Mouse (Mus musculus) midbrain, embryonic 13.5 days (tissue): ENCODE measurements at regions not wholly inside any gene's neighbourhood (a gene's known extent, or its start where the extent isn't known, plus 50 kb on each side); places are given as distances from the start of the nearest gene placed in this dataset.
A peak's percentile ranks its signal among the peaks of the same experiment; 100 is the strongest.

Experiments used
- ATAC-seq: fragments of 200-750 bp; cut with Nextera tagmentation; 2 replicates; pipeline ENCODE4 v1.8.0; 2017; ENCODE audit warnings: mild to moderate bottlenecking, moderate TSS enrichment, moderate library complexity
- H3K27ac ChIP-seq: fragments of 300-500 bp; sonication (generic); 2 replicates; pipeline ENCODE4 v1.5.1; 2015; ENCODE audit warnings: inconsistent platforms, mild to moderate bottlenecking, moderate library complexity
- H3K27me3 ChIP-seq: fragments of 300-500 bp; sonication (generic); 2 replicates; pipeline ENCODE4 v1.6.1; 2015; ENCODE audit warnings: mild to moderate bottlenecking, inconsistent platforms
- H3K36me3 ChIP-seq: fragments of 300-500 bp; sonication (generic); 2 replicates; pipeline ENCODE4 v1.6.1; 2015; ENCODE audit warnings: mild to moderate bottlenecking, inconsistent platforms
- H3K4me1 ChIP-seq: fragments of 300-500 bp; sonication (generic); replicated peaks from 2 replicates; pipeline ENCODE4 v1.6.1; 2015; ENCODE audit warnings: inconsistent platforms
- H3K4me2 ChIP-seq: fragments of 300-500 bp; sonication (generic); replicated peaks from 2 replicates; pipeline ENCODE4 v1.6.1; 2015; ENCODE audit warnings: moderate library complexity, mild to moderate bottlenecking, inconsistent platforms
- H3K4me3 ChIP-seq: fragments of 300-500 bp; sonication (generic); replicated peaks from 2 replicates; pipeline ENCODE4 v1.5.1; 2015; ENCODE audit warnings: mild to moderate bottlenecking, inconsistent platforms
- H3K9ac ChIP-seq: fragments of 300-500 bp; sonication (generic); replicated peaks from 2 replicates; pipeline ENCODE4 v1.6.1; 2015; ENCODE audit warnings: mild to moderate bottlenecking, inconsistent platforms
- H3K9me3 ChIP-seq: fragments of 300-500 bp; sonication (generic); 2 replicates; pipeline ENCODE4 v1.6.1; 2016; ENCODE audit warnings: mild to moderate bottlenecking, inconsistent platforms
- WGBS: fragments of 180-500 bp; shearing (Covaris S2); methylation state at CpG from one replicate; pipeline ENCODE4 v1.1.7; 2015; 5-methylcytosine and 5-hydroxymethylcytosine counted together

DNA sequence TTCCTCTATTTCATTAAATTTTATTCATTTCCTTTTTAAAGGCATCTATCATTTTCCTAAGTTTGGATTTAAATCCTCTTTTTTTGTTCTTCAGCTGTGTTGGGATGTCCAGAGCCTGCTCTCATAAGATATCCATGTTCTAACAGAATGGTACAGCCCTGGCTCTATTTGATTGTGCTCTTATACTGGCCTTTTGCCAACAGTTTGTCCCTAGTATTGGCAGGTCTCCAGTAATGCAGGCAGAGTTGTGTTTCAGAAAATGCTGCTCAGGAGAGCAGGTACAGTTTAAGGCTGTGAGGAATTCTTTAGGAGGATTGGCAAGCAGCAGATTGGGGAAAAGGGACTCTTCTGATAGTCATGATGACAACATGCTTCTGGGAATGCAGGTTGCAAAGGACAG lies 797.1 kb upstream of the Slit2 start:
- no peak overlapping the region for H3K4me3 ChIP-seq
- no peak overlapping the region for H3K4me2 ChIP-seq
- no peaks in the 10 kb centered on the region for H3K4me1 ChIP-seq
- no peak overlapping the region for H3K9ac ChIP-seq
- no peaks in the 10 kb centered on the region for H3K9me3 ChIP-seq
- no peak for ATAC-seq
- no peaks in the 10 kb centered on the region for H3K36me3 ChIP-seq
- no peak overlapping the region for H3K27ac ChIP-seq
- H3K27me3 ChIP-seq, result no peaks in the 10 kb centered on the region

DNA sequence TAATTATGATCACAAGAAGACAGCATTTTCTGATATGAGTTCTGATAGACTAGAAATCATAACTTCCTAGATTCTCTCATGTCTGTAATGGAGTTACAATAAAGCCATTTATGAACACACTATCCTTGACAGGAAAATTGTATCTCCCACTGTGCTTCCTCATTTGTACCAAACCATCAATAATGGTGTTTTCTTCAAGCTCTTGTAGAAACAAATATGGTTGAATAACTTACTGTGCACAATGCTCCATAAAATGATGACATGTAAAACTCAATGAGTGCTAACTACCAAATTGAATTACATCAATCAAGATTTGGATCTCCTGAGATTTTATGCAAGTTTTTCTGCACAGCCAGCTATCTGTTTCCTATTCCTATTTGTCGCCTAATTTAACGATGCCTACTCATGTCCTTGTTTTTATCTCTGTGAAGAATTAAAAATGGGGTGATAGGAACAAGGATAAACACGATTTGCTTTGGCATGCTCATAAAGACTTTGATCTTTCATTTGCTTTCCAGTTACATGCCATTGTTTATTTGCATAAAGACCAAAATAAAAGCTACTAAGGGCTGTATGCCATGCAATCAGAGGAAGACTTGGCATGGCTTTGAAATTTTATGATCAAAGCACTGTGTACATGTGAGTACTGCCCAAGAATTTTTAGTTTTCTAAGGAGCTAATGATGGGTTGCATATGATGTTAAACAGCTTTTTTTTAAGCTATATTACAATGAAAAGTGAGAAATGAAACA lies 780.6 kb upstream of the Slit2 start:
- H3K4me2 ChIP-seq, result no peak overlapping the region
- H3K36me3 ChIP-seq, result no peaks in the 10 kb centered on the region
- H3K9ac ChIP-seq, result no peak overlapping the region
- no peak overlapping the region for H3K27ac ChIP-seq
- WGBS, result 79% methylated on average over 3 of the region's 3 CpGs
- no peak for ATAC-seq
- no peaks in the 10 kb centered on the region for H3K4me1 ChIP-seq
- H3K27me3 ChIP-seq, result no peaks in the 10 kb centered on the region
- no peak overlapping the region for H3K4me3 ChIP-seq
- H3K9me3 ChIP-seq, result no peaks in the 10 kb centered on the region

DNA sequence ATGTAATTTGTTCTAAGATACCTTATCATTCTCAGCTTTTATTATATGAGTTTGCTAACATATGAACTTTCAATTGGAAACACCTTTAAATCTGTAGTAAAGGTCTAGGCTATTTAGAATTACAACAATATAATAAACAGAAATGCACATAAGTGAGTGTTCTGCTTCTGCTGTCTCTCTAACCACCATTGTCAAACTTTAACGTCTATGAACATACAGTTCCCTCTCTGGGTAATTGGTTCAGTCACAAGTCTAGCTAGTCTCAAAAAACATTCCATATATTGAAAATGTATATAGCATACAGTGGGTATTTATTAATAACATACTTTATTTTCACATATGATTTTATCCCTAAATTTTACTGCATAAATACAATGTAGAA lies 780.0 kb upstream of the Slit2 start:
- 90% methylated on average over 1 of the region's 1 CpGs for WGBS
- H3K36me3 ChIP-seq, result no peaks in the 10 kb centered on the region
- no peaks in the 10 kb centered on the region for H3K9me3 ChIP-seq
- no peak overlapping the region for H3K4me2 ChIP-seq
- H3K9ac ChIP-seq, result no peak overlapping the region
- H3K27ac ChIP-seq, result no peak overlapping the region
- no peaks in the 10 kb centered on the region for H3K27me3 ChIP-seq
- ATAC-seq, result no peak
- H3K4me3 ChIP-seq, result no peak overlapping the region
- H3K4me1 ChIP-seq, result no peaks in the 10 kb centered on the region

DNA sequence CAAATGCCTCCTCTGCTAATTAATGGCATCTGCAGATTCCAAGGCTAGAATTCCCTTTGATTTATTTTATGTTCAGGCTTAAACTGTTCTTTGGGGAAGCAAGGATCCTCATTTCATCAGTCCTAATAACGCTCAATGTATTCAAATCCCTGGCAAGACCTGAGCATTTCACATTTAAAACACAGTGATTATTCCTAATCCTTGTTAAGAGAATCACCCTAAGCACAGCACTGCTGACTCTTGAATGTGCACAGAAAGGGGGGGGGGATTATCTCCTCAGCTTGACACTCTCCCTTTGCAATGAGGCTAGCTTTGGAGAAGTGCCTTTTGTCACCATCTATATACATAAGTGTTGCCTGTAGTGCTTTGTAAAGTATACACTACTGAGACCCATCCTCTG lies 772.4 kb upstream of the Slit2 start:
- no peaks in the 10 kb centered on the region for H3K4me1 ChIP-seq
- peak; percentile 71 for ATAC-seq

DNA sequence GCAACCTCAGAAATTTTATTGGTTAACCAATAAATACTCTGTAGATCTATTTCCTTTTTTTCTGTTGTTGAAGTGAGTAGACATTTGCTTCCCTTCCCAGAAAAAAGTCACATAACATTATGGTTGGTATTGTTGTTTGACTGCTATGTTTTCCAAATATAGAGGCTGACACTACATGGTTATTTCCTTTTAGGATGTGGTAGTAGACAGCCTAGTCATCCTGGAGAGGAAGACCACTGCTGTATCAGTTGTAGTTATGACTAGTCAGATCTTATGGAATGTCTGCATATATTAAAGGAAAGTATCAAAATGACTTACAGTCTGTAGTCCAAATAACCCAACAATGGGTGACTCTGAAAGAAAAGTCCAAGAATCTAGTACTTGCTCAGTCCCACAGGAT lies 767.5 kb upstream of the Slit2 start:
- no peak for ATAC-seq
- Histone ChIP-seq H3K9ac (no peak overlapping the region), H3K27me3 (no peaks in the 10 kb centered on the region), H3K4me2 (no peak overlapping the region), H3K27ac (no peak overlapping the region), H3K4me1 (no peaks in the 10 kb centered on the region), H3K4me3 (no peak overlapping the region), H3K9me3 (no peaks in the 10 kb centered on the region), H3K36me3 (no peaks in the 10 kb centered on the region)

More for the DNA sequence above, 772.4 kb upstream of the Slit2 start:
- Histone ChIP-seq H3K9me3 (no peaks in the 10 kb centered on the region), H3K27me3 (no peaks in the 10 kb centered on the region), H3K9ac (no peak overlapping the region), H3K4me3 (no peak overlapping the region), H3K27ac (0 out of 2 replicates have a peak overlapping the region, but pooled peaks have one; percentile 2), H3K4me2 (no peak overlapping the region), H3K36me3 (no peaks in the 10 kb centered on the region)
- 14% methylated on average over 1 of the region's 1 CpGs for WGBS

GRCm38 (mm10) chr5:47225247-47225646 lies 757.7 kb upstream of the Slit2 start:
- Histone ChIP-seq H3K27me3 (no peaks in the 10 kb centered on the region), H3K9ac (no peak overlapping the region), H3K36me3 (no peaks in the 10 kb centered on the region), H3K4me3 (no peak overlapping the region), H3K27ac (no peak overlapping the region), H3K4me2 (no peak overlapping the region), H3K9me3 (no peaks in the 10 kb centered on the region), H3K4me1 (no peaks in the 10 kb centered on the region)
- 83% methylated on average over 1 of the region's 1 CpGs for WGBS
- no peak for ATAC-seq

DNA sequence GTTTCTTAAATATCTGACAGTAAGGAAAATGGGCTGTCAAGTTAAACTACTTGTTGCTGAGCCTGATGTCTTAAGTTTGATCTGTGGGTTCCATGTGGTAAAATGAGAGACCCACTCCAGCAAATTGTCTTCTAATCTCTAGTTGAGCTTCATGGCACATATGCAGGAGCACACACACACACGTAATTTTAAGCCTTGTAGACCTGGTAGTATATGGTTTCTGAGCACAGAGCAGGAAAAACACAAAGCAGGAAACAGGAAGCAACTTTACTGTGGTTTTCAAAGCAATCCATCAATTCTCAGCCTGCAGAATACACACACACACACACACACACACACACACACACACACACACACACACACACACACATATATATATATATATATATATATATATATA lies 746.8 kb upstream of the Slit2 start:
- 70% methylated on average over 1 of the region's 1 CpGs for WGBS
- H3K27me3 ChIP-seq, result no peaks in the 10 kb centered on the region
- H3K4me1 ChIP-seq, result peaks cover 7% of the 10 kb centered on the region; the same call in 1 of the 2 replicates
- H3K9ac ChIP-seq, result no peak overlapping the region
- H3K27ac ChIP-seq, result no peak overlapping the region
- no peak overlapping the region for H3K4me3 ChIP-seq
- no peaks in the 10 kb centered on the region for H3K36me3 ChIP-seq
- no peak for ATAC-seq
- H3K4me2 ChIP-seq, result no peak overlapping the region
- H3K9me3 ChIP-seq, result no peaks in the 10 kb centered on the region

DNA sequence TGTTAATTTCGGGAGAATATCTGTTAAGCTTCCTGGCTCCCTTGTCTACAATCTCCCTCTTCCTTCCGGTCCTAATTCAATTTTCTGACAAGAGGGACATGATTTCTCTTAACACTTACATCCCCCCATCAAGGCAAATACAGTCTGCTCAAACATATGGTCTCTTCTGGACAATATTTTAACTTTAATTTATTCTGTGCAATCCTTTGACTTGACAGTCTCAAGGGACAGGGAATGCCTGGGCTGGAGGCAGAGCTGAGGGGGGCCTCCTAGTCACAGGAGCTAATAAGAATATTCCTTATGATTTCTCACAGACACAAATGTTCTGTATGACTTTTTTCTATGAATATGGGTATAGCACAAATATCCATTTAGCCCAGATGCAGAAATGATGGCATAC lies 742.9 kb upstream of the Slit2 start:
- H3K27me3 ChIP-seq, result no peaks in the 10 kb centered on the region
- H3K36me3 ChIP-seq, result no peaks in the 10 kb centered on the region
- H3K9me3 ChIP-seq, result no peaks in the 10 kb centered on the region
- no peak overlapping the region for H3K4me3 ChIP-seq
- peaks cover 7% of the 10 kb centered on the region; the same call in 1 of the 2 replicates for H3K4me1 ChIP-seq
- H3K4me2 ChIP-seq, result no peak overlapping the region
- 40% methylated on average over 2 of the region's 2 CpGs for WGBS
- H3K9ac ChIP-seq, result no peak overlapping the region
- H3K27ac ChIP-seq, result no peak overlapping the region
- ATAC-seq, result no peak

GRCm38 (mm10) chr5:47240586-47240985 lies 742.4 kb upstream of the Slit2 start:
- Histone ChIP-seq H3K36me3 (no peaks in the 10 kb centered on the region), H3K4me1 (peaks cover 7% of the 10 kb centered on the region; the same call in 1 of the 2 replicates), H3K4me2 (no peak overlapping the region), H3K9me3 (no peaks in the 10 kb centered on the region), H3K4me3 (no peak overlapping the region), H3K27me3 (no peaks in the 10 kb centered on the region), H3K9ac (no peak overlapping the region), H3K27ac (no peak overlapping the region)
- 74% methylated on average over 7 of the region's 7 CpGs for WGBS
- ATAC-seq, result no peak

DNA sequence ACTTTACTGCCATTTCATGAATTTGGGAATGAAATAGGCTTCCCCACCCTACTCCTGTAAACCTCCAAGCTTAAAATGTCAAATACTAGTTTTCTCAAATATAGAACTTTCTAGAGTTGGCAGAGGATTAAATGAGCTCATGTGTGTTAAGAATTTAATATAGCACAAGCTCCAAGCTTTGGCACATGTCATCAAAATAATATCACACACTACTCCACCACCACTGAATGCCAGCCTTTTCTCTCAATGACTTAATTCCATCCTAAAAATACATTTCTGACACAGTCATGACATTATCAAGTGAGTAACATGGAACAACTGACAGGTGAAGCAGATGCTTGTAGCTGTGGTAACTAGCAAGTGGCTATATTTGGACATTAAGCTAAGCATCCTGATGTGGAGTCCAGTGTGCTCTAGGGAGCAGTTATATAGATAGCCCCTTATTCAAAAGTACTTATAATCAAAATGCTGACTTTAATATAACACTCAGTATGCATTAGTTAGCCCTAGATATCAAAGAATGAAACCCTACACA lies 728.0 kb upstream of the Slit2 start:
- no peak for ATAC-seq
- H3K27me3 ChIP-seq, result no peaks in the 10 kb centered on the region
- no peaks in the 10 kb centered on the region for H3K4me1 ChIP-seq
- no peaks in the 10 kb centered on the region for H3K36me3 ChIP-seq
- H3K9ac ChIP-seq, result no peak overlapping the region
- no peak overlapping the region for H3K4me2 ChIP-seq
- H3K9me3 ChIP-seq, result no peaks in the 10 kb centered on the region
- H3K27ac ChIP-seq, result no peak overlapping the region
- no peak overlapping the region for H3K4me3 ChIP-seq

- H3K27ac ChIP-seq, result no peak overlapping the region
- H3K27me3 ChIP-seq, result no peaks in the 10 kb centered on the region
- H3K36me3 ChIP-seq, result no peaks in the 10 kb centered on the region
- H3K4me1 ChIP-seq, result no peaks in the 10 kb centered on the region
- H3K4me3 ChIP-seq, result no peak overlapping the region
- WGBS, result 24% methylated on average over 5 of the region's 5 CpGs
- no peaks in the 10 kb centered on the region for H3K9me3 ChIP-seq
- ATAC-seq, result peak; percentile 63
- no peak overlapping the region for H3K9ac ChIP-seq
- no peak overlapping the region for H3K4me2 ChIP-seq
Measured at GRCm38 (mm10) chr5:47261658-47262411, 721.1 kb upstream of the Slit2 start.

GRCm38 (mm10) chr5:47272642-47273041 lies 710.3 kb upstream of the Slit2 start:
- Histone ChIP-seq H3K27me3 (no peaks in the 10 kb centered on the region), H3K4me2 (no peak overlapping the region), H3K4me3 (no peak overlapping the region), H3K9me3 (no peaks in the 10 kb centered on the region), H3K4me1 (peaks cover 5% of the 10 kb centered on the region; the same call in 1 of the 2 replicates), H3K9ac (no peak overlapping the region), H3K27ac (no peak overlapping the region), H3K36me3 (no peaks in the 10 kb centered on the region)
- no peak for ATAC-seq
- 83% methylated on average over 3 of the region's 3 CpGs for WGBS
